Mouse (Mus musculus): ENCODE data around the gene Wfikkn2. TPM values are rescaled to one million over a fixed set of nuclear protein-coding genes. Genes with fewer than 3 reads are reported as not detected.

The Wfikkn2 gene
- polyA plus RNA-seq, 2 experiments from 2014 or later: 0.86 to 2.4 TPM

DNA sequence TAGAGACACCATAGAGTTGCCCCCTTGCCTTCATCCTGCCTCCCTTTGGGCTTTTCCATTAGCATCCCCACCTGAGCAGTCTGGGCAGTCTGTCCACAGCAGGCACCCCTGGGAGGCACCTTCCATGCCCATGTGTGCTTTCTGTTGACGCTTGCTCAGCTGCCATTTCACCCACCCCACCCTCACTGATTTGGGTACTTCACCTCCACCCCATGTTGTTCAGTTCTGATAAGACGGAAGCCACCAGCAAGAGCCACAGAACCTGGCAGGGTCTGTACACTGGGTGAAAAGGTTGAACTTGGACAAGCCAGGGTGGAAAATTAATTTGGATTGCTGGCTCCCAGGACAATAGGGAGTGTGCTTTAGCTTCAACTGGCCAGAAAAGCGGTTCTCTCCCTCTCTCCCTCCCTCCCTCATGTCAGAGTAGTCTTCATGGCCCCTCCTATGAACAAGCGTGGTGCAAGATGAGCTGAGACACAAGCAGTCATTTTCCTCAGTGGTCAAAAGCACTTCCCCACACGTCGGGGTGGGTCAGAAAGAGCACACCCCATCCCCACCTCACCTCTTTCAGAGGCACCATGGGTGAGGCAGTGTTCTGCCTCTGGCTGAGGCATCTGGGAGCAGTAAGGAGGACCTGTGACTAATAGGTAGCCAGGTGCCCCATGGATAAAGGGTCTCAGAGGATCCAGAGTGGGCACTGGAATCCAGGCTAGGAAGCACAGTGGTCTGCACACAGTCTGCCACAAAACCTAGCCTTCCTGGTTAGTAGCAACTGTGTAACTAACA, 16.0 kb upstream of the Wfikkn2 start:
- no peak for ATAC-seq

DNA sequence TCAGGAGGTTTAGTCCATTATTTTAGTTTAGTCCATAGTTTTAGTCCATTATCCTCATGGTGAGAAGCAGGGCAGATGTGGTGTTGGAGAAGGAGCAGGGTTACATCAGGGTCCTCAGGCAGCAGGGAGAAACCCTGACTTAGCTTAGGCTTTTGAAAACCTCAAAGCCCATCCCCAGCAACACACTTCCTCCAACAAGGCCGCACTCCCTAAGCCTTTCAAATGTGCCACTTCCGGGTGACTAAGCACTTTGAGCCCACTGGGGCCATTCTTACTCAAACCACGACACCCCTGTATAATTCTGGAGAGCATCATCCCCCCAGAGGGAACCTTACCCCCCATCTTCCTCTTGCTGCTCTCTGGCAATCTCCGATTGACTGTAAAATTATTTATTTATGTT, 14.0 kb upstream of the Wfikkn2 start:
- ATAC-seq: peak; percentile 57

DNA sequence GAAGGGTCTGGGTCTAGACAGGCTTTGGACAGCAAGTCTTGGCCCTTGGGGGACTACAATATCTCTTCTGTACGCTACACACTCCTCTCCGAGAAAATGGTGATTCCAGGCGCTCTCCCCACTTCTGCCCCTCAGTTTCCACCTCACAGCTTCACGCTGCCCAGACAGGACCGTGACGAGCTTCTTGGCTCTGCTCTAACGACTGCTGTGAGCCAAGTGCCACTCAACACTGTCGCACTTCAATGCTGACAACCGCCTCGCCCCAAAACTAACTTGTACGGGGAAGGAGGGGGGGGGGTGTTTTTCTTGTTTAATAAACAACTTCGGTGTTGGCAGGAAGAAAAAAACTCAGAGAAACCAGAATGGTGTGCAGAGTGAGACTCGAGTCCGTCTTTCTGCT, 12.2 kb upstream of the Wfikkn2 start:
- ATAC-seq: no peak

DNA sequence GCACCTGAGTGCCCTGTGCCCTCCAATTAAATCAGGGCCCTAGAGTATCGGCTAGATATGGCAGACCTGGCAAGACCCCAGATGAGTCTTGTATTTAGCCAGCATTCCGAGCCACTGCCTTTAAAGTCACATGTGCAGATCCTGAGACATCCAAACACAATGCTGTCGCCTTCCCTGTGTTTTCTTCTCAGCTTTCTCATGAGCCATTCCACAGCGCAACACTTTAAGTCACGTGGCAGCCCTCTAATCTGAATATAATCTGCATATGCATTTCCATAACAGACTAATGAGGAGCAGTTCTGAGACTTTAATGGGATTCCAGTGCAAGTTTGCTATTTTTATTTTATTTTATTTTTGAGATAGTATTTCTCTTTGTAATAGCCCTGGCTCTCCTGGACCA, 9.9 kb upstream of the Wfikkn2 start:
- ATAC-seq: no peak

DNA sequence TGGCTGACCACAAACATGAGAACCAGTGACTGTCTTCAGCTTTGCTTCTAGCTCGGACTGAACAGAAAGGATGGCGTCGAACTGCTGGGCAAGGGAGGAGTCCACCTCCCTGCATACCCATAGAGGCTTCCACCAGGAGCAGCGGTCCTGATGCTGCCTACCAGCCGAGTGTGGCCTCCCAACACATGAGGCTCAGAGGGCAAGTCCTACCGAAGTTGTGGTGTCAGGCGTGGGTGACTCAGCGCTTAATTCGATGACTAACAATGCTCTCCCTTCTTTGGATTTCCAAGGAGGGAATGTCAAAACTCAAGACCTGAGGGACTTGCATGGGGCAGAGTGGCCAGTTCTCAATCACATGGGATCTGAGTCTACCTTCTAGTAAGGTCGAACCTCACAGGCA, 7.9 kb upstream of the Wfikkn2 start:
- no peak for ATAC-seq

DNA sequence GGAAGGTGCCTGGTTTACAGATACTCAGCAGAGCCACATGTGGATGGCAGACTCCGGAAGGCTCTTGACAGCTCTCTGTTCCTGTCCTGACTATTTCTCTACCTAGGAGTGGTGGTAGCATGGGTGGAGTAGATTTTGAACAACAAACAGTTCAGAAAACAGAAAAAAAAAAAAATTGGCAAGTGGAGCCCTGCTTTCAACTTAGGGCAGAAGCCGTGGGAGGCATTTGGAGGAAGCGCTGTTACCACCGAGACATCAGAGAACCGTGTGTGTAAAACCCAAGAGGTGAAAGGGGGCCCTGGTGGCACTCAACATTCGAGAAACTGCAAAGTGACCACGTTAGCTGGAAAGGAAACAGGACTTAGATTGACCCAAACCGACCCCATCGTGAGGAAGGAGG, 7.4 kb upstream of the Wfikkn2 start:
- no peak for ATAC-seq

DNA sequence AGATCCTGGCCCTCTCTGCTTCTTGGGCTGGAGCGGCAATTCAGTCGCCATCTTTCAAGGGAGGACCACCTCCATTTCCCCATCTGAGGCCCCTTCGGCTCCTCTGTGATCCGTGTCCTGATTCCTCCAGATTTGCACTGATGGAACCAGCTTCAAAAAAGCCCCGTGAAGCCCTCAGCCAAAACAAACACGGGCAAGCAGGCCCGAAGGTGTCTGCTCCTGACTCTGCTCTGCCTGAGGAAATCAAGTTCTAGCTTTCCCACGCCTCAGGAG, 920 bp upstream of the Wfikkn2 start:
- no peak for ATAC-seq

DNA sequence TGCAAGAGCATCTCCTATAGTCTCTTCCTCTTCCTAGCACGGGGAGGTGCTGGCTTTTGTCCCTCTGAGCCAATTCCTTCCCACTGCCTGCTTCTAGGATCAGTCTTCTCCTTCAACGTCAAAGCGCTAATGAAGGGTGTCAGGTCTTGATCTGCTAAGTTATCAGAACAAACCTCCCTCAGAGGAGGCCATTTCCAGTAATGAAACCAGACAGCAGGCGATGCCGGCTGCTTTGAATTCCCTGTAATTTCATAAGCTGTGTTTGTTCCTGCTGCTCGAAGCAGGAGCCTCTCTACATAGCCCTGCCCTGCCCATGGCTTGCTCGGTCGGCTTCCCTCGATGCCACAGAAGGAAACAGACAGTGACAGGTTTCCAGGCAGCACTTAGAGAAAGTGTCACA, 1.4 kb downstream of the Wfikkn2 start:
- no peak for ATAC-seq

DNA sequence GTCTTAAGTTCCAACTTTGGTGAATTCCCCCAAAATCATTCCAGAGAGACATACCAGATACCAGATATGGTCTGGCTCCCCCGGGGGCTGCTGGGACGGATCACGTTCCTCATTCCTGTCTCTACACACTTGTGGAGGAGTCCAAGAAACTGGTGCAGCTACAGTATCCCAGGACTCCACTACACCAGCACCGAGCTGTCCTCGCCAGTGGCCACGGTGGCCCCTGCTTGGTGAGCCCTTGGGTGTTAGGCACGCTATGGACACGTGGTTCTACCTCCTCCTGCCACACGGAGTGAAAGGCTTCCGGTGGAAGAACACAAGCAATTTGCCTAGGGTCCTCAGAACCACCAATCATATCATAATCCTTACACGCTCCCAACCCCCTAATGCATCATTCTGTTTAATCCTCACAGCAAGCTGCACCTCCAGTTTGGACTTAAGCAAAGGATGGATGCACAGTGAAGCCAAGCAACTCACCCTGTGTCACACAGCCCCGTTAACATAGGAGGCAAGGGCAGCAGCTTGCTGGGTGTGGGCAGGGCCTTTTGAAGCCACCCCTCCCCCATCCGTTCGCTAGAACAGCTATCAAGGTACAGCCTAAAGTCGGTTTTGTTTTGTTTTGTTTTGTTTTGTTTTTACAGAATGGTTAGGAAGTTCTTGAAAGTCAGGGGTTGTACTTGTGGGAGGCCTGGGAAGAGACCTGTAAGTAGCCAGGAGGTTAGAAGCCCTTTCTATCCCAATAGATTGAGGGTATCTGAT, 2.2 kb downstream of the Wfikkn2 start:
- peak; percentile 74 for ATAC-seq

DNA sequence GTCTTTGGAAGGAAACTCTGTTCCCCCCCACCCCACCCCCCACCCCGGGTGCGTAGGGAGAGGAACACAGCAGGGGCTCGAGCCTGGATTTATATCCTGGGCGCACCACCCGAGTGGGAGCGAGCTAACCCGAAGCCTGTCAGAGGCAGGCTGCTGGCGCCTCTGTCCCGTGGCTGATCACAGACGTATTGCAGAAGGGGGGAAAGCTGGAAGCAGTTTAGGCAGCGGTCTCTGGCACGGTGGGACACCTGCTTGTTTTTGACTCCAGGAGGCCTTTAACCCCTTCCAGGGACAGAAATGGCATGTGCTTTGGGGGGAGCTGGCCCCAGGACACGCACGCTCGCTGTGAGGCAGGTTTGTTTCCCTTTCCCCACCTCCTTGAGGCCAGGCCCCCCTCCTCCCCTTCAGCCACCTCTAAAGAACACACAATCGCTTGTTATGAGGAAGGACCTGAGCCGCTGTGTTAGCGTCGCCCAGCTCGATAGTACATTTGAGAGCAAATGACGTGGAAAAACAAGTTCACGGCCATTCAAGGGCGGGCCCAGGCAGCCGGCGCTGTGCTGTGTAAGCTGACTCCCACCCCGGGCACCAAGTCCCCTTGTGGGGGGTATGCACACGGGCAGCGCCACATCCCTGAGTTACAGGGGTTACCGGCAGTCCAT, 2.9 kb downstream of the Wfikkn2 start:
- ATAC-seq: peak; percentile 54

DNA sequence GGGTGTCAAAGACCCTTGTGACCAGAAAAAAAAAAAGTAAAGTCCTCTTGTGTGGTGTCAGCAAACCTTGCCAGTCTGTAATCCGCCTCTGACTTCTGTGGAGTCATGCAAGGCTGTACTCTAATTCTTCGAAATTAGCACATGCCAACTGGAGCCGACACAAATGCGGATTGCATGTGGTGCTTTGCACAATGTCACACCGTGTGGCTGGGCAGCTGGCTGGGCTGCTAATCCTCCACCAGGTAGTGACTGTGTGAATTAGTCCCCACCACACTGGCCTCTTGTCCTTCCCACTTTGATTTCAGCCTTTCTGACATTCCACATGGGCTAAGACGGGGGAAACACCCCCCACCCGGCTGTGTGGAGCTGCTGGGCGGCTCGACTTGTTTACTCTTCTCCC, 6.1 kb downstream of the Wfikkn2 start:
- ATAC-seq: no peak

DNA sequence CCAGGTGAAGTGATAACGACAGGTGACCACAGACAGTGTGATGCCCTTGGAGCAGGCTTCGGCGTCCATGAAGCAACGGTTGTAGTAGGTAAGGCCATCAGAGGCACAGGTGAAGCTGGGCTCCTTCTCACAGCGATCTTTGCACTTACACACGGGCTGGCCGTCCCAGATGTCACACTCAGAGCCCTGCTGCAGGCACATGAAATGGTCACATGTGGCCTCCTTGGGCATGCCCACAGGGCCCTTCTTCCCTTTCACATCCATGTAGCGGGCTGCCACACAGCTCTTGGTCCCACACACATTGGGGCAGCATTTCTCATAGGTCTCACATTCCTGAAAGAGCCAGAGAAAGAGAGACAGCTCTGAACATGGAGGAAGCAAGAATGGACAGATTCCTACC, 7.0 kb downstream of the Wfikkn2 start:
- ATAC-seq: no peak

DNA sequence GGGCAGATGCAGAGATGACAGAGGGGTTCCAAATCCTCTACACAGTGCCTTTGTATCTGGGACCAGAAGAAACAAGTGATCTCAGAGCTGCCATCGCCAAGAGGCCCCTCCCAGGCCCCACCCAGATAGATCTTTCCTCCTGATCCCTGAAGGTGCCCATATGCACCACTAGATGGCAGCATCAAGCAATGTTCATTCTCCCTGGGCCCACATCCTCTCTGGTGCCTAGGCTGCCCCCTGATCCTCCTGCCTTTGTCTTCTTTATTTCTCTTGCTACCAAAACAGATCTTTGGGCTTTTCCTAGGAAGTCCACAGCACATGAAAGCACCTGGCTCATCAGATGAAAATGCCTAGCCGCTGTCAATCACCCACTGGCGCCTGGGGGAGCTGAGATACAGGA, 9.7 kb downstream of the Wfikkn2 start:
- ATAC-seq: peak; percentile 94

DNA sequence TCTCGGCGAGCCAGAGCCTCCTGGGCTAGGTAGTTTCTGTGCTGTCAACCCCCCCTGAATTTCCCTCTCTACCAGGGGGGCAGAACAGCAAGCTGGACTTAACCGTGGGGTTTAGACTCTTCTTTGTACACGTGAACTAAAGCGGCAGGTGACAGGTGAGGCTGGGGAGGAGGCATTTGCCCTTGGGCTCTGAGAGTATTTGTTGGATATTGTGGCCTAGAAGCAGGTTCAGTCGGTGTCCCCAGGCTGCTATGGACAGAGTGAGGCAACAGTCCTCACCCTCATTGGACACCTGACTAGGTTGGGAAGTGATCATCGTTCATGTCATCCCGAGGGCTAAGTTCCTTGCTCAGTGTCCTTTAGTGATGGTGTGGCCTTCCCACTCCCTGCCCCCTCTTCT, 10.9 kb downstream of the Wfikkn2 start:
- no peak for ATAC-seq

DNA sequence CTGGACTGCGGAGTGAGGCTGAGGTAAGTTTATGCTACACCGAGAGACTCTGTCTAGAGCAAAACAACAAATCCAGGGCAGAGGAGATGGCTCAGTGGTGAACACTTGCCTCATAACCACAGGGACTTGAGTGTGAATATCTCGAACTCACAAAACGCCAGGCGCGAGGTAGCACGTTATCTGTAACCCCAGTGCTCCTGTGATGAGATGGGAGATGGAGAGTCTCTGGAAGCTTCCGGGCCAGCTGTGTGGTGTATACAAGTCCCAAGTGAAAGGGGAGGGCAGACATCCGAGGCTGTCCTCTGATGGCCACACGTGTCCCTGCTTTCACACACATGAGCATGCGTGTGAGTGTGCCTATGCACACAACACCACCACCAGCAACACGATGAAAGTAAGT, 11.4 kb downstream of the Wfikkn2 start:
- ATAC-seq: no peak

DNA sequence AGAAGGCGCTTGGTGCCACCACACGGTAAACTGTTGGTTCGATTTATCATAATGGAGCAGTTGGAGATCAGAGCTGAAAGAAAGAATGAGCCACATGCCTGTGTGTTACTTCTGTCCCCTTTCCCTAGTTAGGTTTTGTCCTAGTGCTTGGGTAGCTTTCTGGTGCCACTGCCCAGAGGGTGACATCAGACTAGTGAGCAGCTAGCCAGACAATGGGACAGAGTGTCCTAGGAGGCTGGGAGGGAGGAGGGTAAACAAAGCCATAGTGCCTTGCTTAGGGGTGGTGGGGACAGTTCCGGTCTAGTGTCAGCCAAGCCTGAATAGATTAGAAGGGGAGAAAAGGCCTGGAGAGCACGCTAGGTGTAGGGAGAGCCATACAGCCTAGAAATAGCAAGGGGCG, 12.4 kb downstream of the Wfikkn2 start:
- no peak for ATAC-seq

DNA sequence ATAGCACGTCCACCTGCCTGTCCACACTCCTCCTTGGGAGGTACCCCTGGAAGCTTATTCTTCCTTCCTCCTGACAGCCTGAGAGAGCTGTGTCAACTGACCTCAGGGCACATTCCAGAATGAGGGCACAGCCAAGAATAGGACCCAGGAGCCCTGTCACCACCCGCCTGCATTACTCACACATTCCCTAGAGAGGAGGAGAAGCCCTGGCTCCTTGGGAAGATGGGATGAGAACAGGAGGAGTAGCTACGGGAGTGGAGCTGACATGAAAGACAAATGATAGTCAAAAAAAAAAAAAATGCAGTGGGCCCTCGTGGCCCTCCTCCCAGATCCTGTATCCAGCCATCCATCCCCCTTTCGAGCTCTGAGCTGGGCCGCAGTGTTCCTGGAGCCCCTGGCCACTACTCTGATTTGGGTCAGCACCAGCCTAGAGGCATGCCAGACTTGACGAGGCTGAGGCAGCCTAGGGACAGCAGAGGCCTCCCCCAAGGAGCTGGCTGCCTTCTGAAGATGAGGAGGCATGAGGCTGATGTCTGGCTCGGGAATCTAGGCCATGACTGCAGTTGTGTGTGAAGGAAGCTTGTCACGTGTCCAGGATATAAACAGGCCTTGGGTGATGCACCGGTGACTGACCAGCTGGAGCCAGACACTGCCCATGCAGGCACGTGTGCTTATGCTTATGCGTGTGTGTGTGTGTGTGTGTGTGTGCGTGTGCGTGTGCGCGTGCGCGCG, 13.8 kb downstream of the Wfikkn2 start:
- no peak for ATAC-seq

DNA sequence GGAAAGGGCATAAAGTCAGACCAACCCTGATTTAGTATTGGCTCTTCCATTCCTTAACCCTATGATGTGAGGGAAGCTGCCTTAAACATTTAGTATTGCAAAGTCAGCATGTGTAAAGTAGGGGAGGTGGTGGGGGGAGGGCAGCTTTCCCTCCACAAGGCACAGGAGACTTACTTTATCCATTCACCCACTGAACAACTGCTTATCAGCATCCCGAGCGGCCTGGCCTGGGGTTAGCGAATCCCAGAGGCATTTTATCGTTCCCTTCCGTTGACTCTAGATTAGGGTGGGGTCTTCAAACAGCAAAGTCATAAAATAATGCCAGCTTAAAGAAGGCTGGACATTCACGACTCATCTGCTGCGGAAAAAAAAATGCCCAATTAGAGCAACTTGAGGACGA, 15.6 kb downstream of the Wfikkn2 start:
- no peak for ATAC-seq

DNA sequence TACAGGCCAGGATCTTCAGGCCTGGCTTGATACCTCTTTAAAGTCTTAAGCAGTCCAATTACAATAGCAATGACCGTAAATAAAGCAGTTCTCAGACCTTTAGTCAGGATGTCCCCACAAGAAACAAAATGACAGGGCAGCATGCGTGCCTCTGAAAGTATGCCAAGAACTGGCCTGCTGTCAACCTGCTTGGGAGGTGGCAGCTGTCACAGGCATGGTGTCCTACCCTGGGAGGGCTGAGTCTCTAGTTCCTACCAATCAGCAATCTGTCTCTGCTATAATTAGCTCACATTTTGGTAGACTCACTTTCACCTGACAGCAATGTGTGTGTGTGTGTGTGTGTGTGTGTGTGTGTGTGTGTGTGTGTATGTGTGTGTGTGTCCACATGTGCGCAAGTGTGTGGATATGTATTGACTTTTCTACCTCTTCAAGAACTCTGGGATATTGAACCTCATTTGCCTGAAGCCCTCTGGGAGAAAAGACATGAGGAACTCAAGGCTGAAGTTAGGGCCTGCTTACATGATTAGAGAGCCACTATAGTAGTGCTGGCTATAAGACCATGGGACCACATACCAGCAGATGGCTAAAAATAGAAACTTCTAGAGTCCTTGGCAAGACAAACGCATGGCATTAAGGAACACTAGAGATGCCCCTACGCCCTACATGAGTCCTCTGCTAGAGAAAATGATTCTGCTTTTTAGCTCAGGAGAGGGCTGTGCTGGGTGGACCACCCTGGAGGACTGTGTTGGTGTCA, 16.4 kb downstream of the Wfikkn2 start:
- ATAC-seq: no peak

DNA sequence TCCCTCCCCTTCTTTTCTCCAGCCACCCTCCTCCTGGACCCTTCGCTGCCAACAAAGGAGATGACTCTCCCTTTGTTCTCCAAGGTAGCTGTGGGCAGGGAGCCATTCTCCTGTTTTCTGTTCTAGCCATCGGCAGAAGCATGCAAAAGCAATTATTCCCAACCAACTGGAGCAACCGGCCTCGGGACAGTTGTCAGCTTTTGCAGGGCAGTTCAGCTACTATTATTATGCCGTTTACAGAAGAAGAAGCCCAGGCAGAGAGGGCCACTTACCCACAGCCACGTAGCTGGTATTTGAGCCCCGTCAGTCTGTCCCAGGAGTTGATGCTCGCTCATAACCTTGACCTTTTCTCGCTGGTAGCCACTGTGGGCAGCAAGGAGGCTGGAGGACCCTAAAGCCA, 17.4 kb downstream of the Wfikkn2 start:
- ATAC-seq: no peak

DNA sequence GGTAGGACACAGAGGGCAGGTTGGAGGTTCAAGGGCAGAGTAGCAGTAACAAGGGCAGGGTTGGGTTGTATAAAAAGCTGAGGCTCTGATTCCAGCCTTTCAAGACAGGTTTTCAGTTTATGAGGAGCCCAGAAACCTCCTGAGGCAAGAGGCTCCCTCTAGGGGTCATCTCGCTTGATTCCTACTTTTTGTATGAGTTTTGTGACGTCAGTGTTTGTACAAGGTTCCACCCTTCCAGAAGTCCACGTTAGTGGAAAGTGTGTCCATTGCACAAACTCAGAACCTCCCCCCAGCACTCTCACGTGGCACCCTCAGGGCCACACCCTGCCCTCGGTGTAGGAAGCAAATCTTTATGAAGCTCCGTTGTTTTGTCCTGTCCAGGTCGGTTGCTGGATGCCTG, 19.8 kb downstream of the Wfikkn2 start:
- peak; percentile 53 for ATAC-seq

DNA sequence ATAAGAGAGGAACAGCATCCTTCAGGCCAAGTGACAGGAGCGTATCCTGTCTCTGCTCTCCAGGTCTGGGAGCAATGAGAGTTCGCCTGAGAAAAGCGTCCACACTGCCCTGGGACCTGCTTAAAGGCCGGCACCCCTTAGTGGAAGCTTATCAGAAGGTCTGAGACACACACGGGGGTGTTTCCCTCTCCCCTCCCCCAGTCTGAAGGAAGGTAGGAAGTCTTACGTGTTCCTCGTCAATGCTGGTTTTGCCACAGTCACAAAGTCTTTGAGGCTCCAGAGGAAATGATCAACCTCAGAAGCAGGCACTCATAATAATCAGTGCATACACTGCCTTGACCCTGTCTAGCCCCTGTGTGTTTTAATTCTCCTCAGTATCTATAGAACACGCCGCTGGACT, 22.3 kb downstream of the Wfikkn2 start:
- no peak for ATAC-seq

DNA sequence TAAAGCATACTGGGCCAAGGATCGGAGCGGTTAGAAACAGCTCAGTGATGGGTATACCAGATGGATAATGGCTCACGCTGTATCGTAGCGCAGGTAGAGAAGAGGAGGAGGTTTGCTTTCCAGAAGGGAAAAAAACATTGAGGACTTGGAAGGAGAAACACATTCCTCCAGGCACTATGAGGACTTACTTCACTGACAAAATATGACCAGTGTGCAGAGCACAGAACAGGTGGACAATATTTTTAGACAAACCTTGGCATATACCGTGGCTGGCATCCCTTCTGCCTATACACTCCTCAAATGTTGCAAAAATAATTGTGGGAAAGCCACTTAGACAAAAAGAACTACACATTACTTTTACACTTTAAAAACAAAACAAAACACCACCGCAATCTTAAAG, 24.5 kb downstream of the Wfikkn2 start:
- no peak for ATAC-seq
